Mouse (Mus musculus): ENCODE results near the gene Gstm3. TPM values are rescaled to one million over a fixed set of nuclear protein-coding genes. Genes with fewer than 3 reads are reported as not detected.
"Not testable (repeated sequence)": the region's sequence is repeated elsewhere in the genome, so short reads cannot be mapped to it uniquely, and the experiment has no call there.

Gstm3 gene
- not detected for total RNA-seq (2022)

- no peak for DNase-seq (ENCODE audit: low spot score in 2 of 2)
These were observed at the start of gene Gstm3 for GRCm38 (mm10) chr3:107968724-107969395. Gene Gstm3 (minus strand): TSS chr3:107969283.

GRCm38 (mm10) chr3:108018190-108018820 lies 49.2 kb upstream of the Gstm3 start:
- DNase-seq (ENCODE audit: low spot score in 2 of 2) = no peak

GRCm38 (mm10) chr3:108017473-108018189 lies 48.5 kb upstream of the Gstm3 start, which contains the start of gene Gstm1:
Gene Gstm1 (minus strand): TSS chr3:108017973.
- DNase-seq (ENCODE audit: low spot score in 2 of 2) = peak; percentile 76 to 91

GRCm38 (mm10) chr3:108016468-108016867 lies 47.4 kb upstream of the Gstm3 start:
- not testable (repeated sequence) for DNase-seq (ENCODE audit: low spot score in 2 of 2)

GRCm38 (mm10) chr3:108014974-108015346 lies 45.9 kb upstream of the Gstm3 start:
- DNase-seq (ENCODE audit: low spot score in 2 of 2) = no peak

- no peak for DNase-seq (ENCODE audit: low spot score in 2 of 2)
These were observed 45.3 kb upstream of the Gstm3 start for GRCm38 (mm10) chr3:108014098-108014973.

GRCm38 (mm10) chr3:108013331-108013871 lies 44.3 kb upstream of the Gstm3 start:
- peak; percentile 37 to 71 for DNase-seq (ENCODE audit: low spot score in 2 of 2)

GRCm38 (mm10) chr3:108011558-108011957 lies 42.5 kb upstream of the Gstm3 start:
- DNase-seq (ENCODE audit: low spot score in 2 of 2) = no peak

- no peak for DNase-seq (ENCODE audit: low spot score in 2 of 2)
These were observed 41.2 kb upstream of the Gstm3 start for GRCm38 (mm10) chr3:108010286-108010685.

GRCm38 (mm10) chr3:108002021-108002420 lies 32.9 kb upstream of the Gstm3 start:
- no peak for DNase-seq (ENCODE audit: low spot score in 2 of 2)

- no peak for DNase-seq (ENCODE audit: low spot score in 2 of 2)
These were observed 30.4 kb upstream of the Gstm3 start for GRCm38 (mm10) chr3:107999491-107999890.

- DNase-seq (ENCODE audit: low spot score in 2 of 2) = no peak
These were observed 29.5 kb upstream of the Gstm3 start for GRCm38 (mm10) chr3:107998591-107998990.

- DNase-seq (ENCODE audit: low spot score in 2 of 2) = no peak
These were observed 27.5 kb upstream of the Gstm3 start for GRCm38 (mm10) chr3:107996576-107996975.

GRCm38 (mm10) chr3:107995974-107996373 lies 26.9 kb upstream of the Gstm3 start:
- not testable (repeated sequence) for DNase-seq (ENCODE audit: low spot score in 2 of 2)

- no peak for DNase-seq (ENCODE audit: low spot score in 2 of 2)
These were observed 17.0 kb upstream of the Gstm3 start, which contains the start of gene Gstm2 for GRCm38 (mm10) chr3:107986041-107986562. Gene Gstm2 (minus strand): TSS chr3:107986453.

- not testable (repeated sequence) for DNase-seq (ENCODE audit: low spot score in 2 of 2)
These were observed 16.1 kb upstream of the Gstm3 start for GRCm38 (mm10) chr3:107985141-107985540.

- no peak for DNase-seq (ENCODE audit: low spot score in 2 of 2)
These were observed 15.4 kb upstream of the Gstm3 start for GRCm38 (mm10) chr3:107984471-107984870.

GRCm38 (mm10) chr3:107983771-107984170 lies 14.7 kb upstream of the Gstm3 start:
- DNase-seq (ENCODE audit: low spot score in 2 of 2) = no peak

- no peak for DNase-seq (ENCODE audit: low spot score in 2 of 2)
These were observed 13.6 kb upstream of the Gstm3 start for GRCm38 (mm10) chr3:107982726-107983125.

- DNase-seq (ENCODE audit: low spot score in 2 of 2) = no peak
These were observed 12.2 kb upstream of the Gstm3 start for GRCm38 (mm10) chr3:107981261-107981660.

GRCm38 (mm10) chr3:107977691-107978090 lies 8.6 kb upstream of the Gstm3 start:
- no peak for DNase-seq (ENCODE audit: low spot score in 2 of 2)
